Mouse (Mus musculus) lung, postnatal 14 days (tissue): ENCODE results near the gene Pgpep1l.
"Not testable (repeated sequence)": the region's sequence is repeated elsewhere in the genome, so short reads cannot be mapped to it uniquely, and the experiment has no call there.

Experiments
- DNase-seq: peaks from one replicate; pipeline ENCODE4 v3.0.0; 2021

Pgpep1l gene

GRCm38 (mm10) chr7:68282304-68283132, 18.5 kb upstream of the Pgpep1l start:
- no peak for DNase-seq

- DNase-seq = no peak
Observed at GRCm38 (mm10) chr7:68281341-68281740, 17.3 kb upstream of the Pgpep1l start.

GRCm38 (mm10) chr7:68280352-68280869, 16.4 kb upstream of the Pgpep1l start:
- no peak for DNase-seq

GRCm38 (mm10) chr7:68279481-68279880, 15.4 kb upstream of the Pgpep1l start:
- DNase-seq = no peak

- no peak for DNase-seq
Observed at GRCm38 (mm10) chr7:68278908-68279307, 14.9 kb upstream of the Pgpep1l start.

- no peak for DNase-seq
Observed at GRCm38 (mm10) chr7:68278385-68278784, 14.4 kb upstream of the Pgpep1l start.

- no peak for DNase-seq
Observed at GRCm38 (mm10) chr7:68277897-68278270, 13.9 kb upstream of the Pgpep1l start.

- DNase-seq = no peak
Observed at GRCm38 (mm10) chr7:68277054-68277896, 13.2 kb upstream of the Pgpep1l start.

GRCm38 (mm10) chr7:68275838-68276731, 12.1 kb upstream of the Pgpep1l start:
- no peak for DNase-seq

GRCm38 (mm10) chr7:68275445-68275837, 11.4 kb upstream of the Pgpep1l start:
- not testable (repeated sequence) for DNase-seq

GRCm38 (mm10) chr7:68274951-68275350, 10.9 kb upstream of the Pgpep1l start:
- DNase-seq = no peak

GRCm38 (mm10) chr7:68274218-68274617, 10.2 kb upstream of the Pgpep1l start:
- no peak for DNase-seq

GRCm38 (mm10) chr7:68273515-68273914, 9.5 kb upstream of the Pgpep1l start, which contains the start of gene Fam169b:
Fam169b (plus strand) TSS chr7:68273839.
- DNase-seq = no peak

GRCm38 (mm10) chr7:68272607-68273006, 8.6 kb upstream of the Pgpep1l start:
- DNase-seq = no peak

- no peak for DNase-seq
Observed at GRCm38 (mm10) chr7:68271816-68272215, 7.8 kb upstream of the Pgpep1l start.

- DNase-seq = no peak
Observed at GRCm38 (mm10) chr7:68270551-68270950, 6.5 kb upstream of the Pgpep1l start.

GRCm38 (mm10) chr7:68266691-68267090, 2.7 kb upstream of the Pgpep1l start:
- no peak for DNase-seq

- DNase-seq = no peak
Observed at GRCm38 (mm10) chr7:68265391-68265790, 1.4 kb upstream of the Pgpep1l start.

- peak; percentile 32 for DNase-seq
Observed at GRCm38 (mm10) chr7:68264531-68264930, 498 bp upstream of the Pgpep1l start.

- DNase-seq = no peak
Observed at GRCm38 (mm10) chr7:68263346-68264027, 546 bp downstream of the Pgpep1l start.

GRCm38 (mm10) chr7:68262612-68263200, 1.3 kb downstream of the Pgpep1l start:
- no peak for DNase-seq
